Mouse (Mus musculus) heart, embryonic 13.5 days (tissue): ENCODE measurements at regions not wholly inside any gene's neighbourhood (a gene's known extent, or its start where the extent isn't known, plus 50 kb on each side); places are given as distances from the start of the nearest gene placed in this dataset.

Source experiments
- ATAC-seq: fragments of 200-750 bp; cut with Nextera tagmentation; 2 replicates; pipeline ENCODE4 v1.8.0; 2017; ENCODE audit warnings: moderate TSS enrichment; ENCODE audit not compliant: insufficient number of reproducible peaks, low FRiP score, low TSS enrichment; ENCODE audit errors: extremely low read depth
- H3K27ac ChIP-seq: fragments of 300-500 bp; sonication (generic); replicated peaks from 2 replicates; pipeline ENCODE4 v1.5.1; 2015; ENCODE audit warnings: moderate library complexity, mild to moderate bottlenecking, inconsistent platforms
- H3K27me3 ChIP-seq: fragments of 300-500 bp; sonication (generic); replicated peaks from 2 replicates; pipeline ENCODE4 v1.6.1; 2015; ENCODE audit warnings: mild to moderate bottlenecking, inconsistent platforms
- H3K36me3 ChIP-seq: fragments of 300-500 bp; sonication (generic); 2 replicates; pipeline ENCODE4 v1.6.1; 2015; ENCODE audit warnings: mild to moderate bottlenecking, inconsistent platforms
- H3K4me1 ChIP-seq: fragments of 300-500 bp; sonication (generic); 2 replicates; pipeline ENCODE4 v1.6.1; 2015; ENCODE audit warnings: inconsistent platforms
- H3K4me2 ChIP-seq: fragments of 300-500 bp; sonication (generic); 2 replicates; pipeline ENCODE4 v1.6.1; 2015; ENCODE audit warnings: inconsistent platforms, mild to moderate bottlenecking, moderate library complexity
- H3K4me3 ChIP-seq: fragments of 300-500 bp; sonication (generic); 2 replicates; pipeline ENCODE4 v1.5.1; 2015; ENCODE audit warnings: moderate library complexity, mild to moderate bottlenecking, inconsistent platforms
- H3K9ac ChIP-seq: fragments of 300-500 bp; sonication (generic); 2 replicates; pipeline ENCODE4 v1.6.1; 2015; ENCODE audit warnings: inconsistent platforms, mild to moderate bottlenecking, moderate library complexity
- H3K9me3 ChIP-seq: fragments of 300-500 bp; sonication (generic); 2 replicates; pipeline ENCODE4 v1.6.1; 2016; ENCODE audit warnings: inconsistent platforms
- WGBS: fragments of 180-500 bp; shearing (Covaris S2); methylation state at CpG from one replicate; pipeline ENCODE4 v1.1.7; 2015; ENCODE audit warnings: mixed read lengths; 5-methylcytosine and 5-hydroxymethylcytosine counted together

DNA sequence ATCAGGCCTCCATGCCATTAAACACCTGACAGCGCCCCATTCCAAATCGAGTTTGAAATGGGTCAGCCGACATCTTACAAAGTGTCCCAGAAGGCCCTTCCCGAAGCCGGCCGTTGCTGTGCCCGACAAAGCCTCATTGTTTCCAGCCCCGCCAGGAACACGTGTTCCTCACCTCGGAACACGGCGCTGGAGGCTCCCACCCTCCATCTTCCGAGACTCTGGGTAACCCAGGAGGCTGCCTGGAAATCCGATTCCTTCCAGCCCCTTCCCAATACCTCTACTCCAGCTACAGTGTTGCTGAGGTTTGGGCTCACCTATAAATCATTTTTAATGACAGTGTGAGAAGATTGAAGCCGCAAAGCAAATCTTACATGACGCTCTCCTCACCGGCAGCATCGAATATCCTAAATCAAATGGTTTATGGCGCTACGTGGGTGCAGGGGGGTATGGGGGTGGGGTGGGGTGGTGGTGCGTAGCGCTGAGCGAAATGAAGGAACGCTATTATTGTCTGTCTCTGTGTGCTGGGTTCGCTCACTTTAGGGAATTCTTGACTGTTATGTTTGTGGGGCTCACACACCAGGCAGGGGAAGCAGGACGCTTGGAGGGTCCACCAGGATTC, 399.1 kb upstream of the Tbx3 start:
- no peak overlapping the region for H3K27ac ChIP-seq
- no peaks in the 10 kb centered on the region for H3K4me1 ChIP-seq
- no peak overlapping the region for H3K4me2 ChIP-seq
- H3K36me3 ChIP-seq, result no peaks in the 10 kb centered on the region
- no peak overlapping the region for H3K4me3 ChIP-seq
- H3K27me3 ChIP-seq, result peaks cover 5% of the 10 kb centered on the region; the same call in 1 of the 2 replicates
- no peak for ATAC-seq
- no peaks in the 10 kb centered on the region for H3K9me3 ChIP-seq
- 87% methylated on average over 26 of the region's 26 CpGs for WGBS
- H3K9ac ChIP-seq, result no peak overlapping the region

DNA sequence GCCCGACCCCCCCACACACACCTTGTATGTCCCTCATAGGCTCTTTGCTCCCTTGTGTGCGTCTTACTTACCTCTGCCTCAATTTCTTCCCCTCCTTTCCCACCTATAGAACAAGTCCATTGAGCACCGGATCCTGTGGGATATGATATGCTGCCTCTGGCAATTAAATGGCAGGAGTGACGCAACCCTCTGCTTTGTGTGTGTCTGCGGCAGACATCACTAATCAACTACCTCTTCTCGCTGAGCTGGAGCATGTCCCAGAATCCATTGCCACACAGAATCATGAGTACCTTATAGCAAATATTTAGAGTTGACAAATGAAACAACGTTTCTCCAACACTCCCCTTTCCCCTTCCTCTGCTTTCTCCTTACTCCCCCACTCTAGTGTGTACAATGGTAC, 397.3 kb upstream of the Tbx3 start:
- H3K27ac ChIP-seq, result no peak overlapping the region
- H3K27me3 ChIP-seq, result peaks cover 5% of the 10 kb centered on the region; the same call in 1 of the 2 replicates
- no peak overlapping the region for H3K4me3 ChIP-seq
- H3K9ac ChIP-seq, result no peak overlapping the region
- 73% methylated on average over 7 of the region's 7 CpGs for WGBS
- H3K36me3 ChIP-seq, result no peaks in the 10 kb centered on the region
- H3K4me2 ChIP-seq, result no peak overlapping the region
- H3K9me3 ChIP-seq, result no peaks in the 10 kb centered on the region
- no peaks in the 10 kb centered on the region for H3K4me1 ChIP-seq
- no peak for ATAC-seq

DNA sequence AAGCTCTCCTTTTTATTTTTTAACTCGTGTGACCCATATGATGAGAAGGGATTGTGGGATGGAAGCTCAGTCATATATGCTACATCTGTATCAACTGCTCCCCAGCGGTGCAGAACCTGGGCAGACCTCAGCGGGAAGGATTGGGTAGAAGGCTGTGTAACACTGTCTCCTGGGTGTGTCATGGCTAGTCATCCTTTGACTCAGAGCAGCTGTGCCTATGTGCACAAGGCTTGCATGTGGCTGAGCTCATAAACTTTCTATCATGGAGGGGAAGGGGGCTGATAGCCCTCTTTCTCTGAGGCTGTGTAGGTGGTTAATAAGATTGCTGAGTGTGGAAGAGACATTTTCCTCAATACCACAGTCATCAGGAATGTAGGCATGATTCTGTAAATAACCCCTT, 396.9 kb upstream of the Tbx3 start:
- no peaks in the 10 kb centered on the region for H3K9me3 ChIP-seq
- H3K36me3 ChIP-seq, result no peaks in the 10 kb centered on the region
- 76% methylated on average over 3 of the region's 3 CpGs for WGBS
- H3K4me1 ChIP-seq, result no peaks in the 10 kb centered on the region
- peaks cover 5% of the 10 kb centered on the region; the same call in 1 of the 2 replicates for H3K27me3 ChIP-seq
- no peak overlapping the region for H3K9ac ChIP-seq
- H3K4me2 ChIP-seq, result no peak overlapping the region
- no peak overlapping the region for H3K4me3 ChIP-seq
- no peak overlapping the region for H3K27ac ChIP-seq
- no peak for ATAC-seq

DNA sequence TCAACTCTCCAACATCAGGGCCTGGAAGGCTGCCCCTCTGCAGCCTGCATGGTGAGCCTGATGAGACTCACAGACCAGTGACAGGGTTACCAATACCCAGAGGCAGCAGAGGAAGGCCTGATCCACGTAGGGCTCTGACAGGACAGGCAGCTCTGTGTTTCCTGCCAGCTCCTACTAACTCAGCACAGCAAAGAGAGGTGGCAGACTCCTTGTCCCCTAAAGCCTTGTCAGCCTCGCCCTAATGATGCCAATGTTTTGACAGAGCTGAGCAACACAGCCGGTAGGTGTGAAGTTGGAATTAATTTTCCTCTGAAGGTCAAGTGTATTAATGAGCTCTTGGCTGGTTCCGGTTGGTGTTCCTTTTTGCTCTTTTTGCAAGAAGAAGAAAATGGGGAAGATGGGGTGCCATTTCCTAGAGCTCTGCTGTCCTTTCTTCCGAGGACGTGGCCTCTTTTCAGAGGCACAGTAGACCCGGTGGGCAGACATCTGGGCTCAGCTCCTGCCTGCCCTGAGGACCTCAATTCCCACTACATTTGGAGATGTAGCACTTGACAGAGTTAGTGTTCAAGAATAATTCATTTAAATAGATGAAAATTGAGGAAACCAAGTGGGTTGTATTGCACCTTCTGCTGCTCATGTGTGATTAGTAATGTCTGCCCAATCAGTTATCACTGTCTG, 395.5 kb upstream of the Tbx3 start:
- Histone ChIP-seq H3K27me3 (peaks cover 5% of the 10 kb centered on the region; the same call in 1 of the 2 replicates), H3K4me3 (no peak overlapping the region), H3K9ac (no peak overlapping the region), H3K27ac (no peak overlapping the region), H3K9me3 (no peaks in the 10 kb centered on the region), H3K36me3 (no peaks in the 10 kb centered on the region), H3K4me2 (no peak overlapping the region), H3K4me1 (no peaks in the 10 kb centered on the region)
- no peak for ATAC-seq
- WGBS, result 71% methylated on average over 7 of the region's 7 CpGs

DNA sequence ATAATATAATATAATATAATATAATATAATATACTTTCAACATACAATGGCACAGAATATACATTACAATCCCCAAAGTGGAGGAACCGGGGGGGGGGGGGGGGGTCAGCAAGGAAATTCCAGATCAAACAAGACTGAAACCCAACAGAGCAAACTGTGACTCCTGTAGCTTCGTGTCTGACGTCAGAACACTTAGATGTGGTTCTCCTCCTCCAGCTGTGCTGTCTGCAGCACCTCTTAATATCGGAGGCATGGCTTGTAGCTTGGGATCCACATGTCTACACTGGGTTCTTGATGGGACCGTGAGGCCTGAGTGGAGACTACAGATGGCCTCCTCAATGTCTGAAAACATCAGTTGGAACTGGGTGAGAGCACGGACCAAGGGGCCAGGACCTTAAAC, 390.3 kb upstream of the Tbx3 start:
- Histone ChIP-seq H3K9me3 (0 out of 2 replicates have a peak, but pooled peaks cover 7% of the 10 kb centered on the region), H3K4me3 (no peak overlapping the region), H3K27ac (no peak overlapping the region), H3K4me1 (no peaks in the 10 kb centered on the region), H3K27me3 (no peaks in the 10 kb centered on the region; the same call in 1 of the 2 replicates), H3K4me2 (no peak overlapping the region), H3K9ac (no peak overlapping the region), H3K36me3 (no peaks in the 10 kb centered on the region)
- WGBS, result 68% methylated on average over 6 of the region's 6 CpGs
- ATAC-seq, result no peak

DNA sequence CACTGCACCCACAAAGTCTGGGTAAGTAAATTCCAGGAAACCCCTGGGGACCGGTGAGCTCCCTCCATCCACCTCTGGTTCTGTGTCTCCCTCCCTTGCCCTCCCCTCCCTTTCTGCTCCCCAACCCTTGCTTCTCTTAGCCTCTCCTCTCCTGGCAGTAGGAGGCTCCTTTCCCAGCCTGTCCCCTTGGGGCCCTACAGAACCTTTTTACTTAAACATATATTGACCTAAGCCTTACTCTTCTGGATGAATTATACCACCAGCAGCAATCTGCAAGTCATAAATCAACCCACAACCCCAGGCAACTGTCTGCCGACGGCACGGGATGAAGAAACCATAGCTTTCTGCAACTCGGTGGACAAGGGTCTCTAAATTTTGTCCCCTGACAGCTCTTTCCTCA, 380.7 kb upstream of the Tbx3 start:
- no peak overlapping the region for H3K4me3 ChIP-seq
- H3K27me3 ChIP-seq, result peaks cover 22% of the 10 kb centered on the region
- WGBS, result 73% methylated on average over 5 of the region's 5 CpGs
- no peak overlapping the region for H3K27ac ChIP-seq
- no peak for ATAC-seq
- H3K4me1 ChIP-seq, result no peaks in the 10 kb centered on the region; the same call in 1 of the 2 replicates
- no peak overlapping the region for H3K9ac ChIP-seq
- 0 out of 2 replicates have a peak, but pooled peaks cover 6% of the 10 kb centered on the region for H3K9me3 ChIP-seq
- no peak overlapping the region for H3K4me2 ChIP-seq
- H3K36me3 ChIP-seq, result no peaks in the 10 kb centered on the region

DNA sequence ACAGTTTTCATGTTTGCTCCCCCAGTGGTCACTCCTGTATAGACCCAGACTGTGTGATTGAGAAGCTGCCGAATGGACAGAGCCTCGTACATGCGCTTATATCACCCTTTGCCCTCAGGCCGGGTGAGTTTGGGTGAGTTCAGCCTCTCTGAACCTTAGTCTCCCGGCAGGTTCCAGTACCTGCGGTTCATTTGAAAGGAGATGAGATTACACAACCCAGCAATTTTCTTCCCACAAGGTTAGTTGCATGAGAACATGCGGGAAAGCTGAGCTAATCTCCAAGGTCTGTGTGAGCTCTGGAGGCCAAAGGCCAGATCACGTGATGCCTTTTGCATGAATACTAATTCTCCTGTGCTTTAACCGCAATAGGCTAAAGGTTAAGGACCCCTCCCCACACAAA, 378.1 kb upstream of the Tbx3 start:
- Histone ChIP-seq H3K27ac (no peak overlapping the region), H3K36me3 (no peaks in the 10 kb centered on the region), H3K9ac (no peak overlapping the region), H3K4me1 (no peaks in the 10 kb centered on the region; the same call in 1 of the 2 replicates), H3K4me3 (no peak overlapping the region), H3K4me2 (no peak overlapping the region), H3K9me3 (0 out of 2 replicates have a peak, but pooled peaks cover 6% of the 10 kb centered on the region), H3K27me3 (peaks cover 19% of the 10 kb centered on the region)
- ATAC-seq, result no peak
- 59% methylated on average over 9 of the region's 9 CpGs for WGBS

DNA sequence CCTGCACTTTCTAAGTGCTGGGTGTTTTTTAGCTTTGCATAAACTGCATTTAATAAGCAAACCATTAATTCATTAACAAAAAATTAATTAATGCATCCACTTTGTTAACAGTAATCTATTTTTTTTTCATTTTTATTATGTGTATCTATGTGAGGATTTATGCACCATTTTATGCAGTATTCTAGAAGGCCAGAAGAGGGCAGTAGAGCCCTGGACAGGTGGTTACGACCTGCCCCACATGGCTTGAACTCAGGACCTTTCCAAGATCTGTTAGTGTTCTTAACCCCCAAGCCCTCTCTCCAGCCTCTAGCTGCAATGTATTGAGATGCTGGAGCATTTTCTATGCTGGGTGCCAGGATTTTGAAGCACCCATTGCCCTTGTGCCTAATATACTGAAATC, 377.6 kb upstream of the Tbx3 start:
- Histone ChIP-seq H3K36me3 (no peaks in the 10 kb centered on the region), H3K9me3 (0 out of 2 replicates have a peak, but pooled peaks cover 6% of the 10 kb centered on the region), H3K27ac (no peak overlapping the region), H3K9ac (no peak overlapping the region), H3K4me1 (no peaks in the 10 kb centered on the region; the same call in 1 of the 2 replicates), H3K4me3 (no peak overlapping the region), H3K4me2 (no peak overlapping the region), H3K27me3 (peaks cover 15% of the 10 kb centered on the region)
- no peak for ATAC-seq
- 65% methylated on average over 1 of the region's 1 CpGs for WGBS

DNA sequence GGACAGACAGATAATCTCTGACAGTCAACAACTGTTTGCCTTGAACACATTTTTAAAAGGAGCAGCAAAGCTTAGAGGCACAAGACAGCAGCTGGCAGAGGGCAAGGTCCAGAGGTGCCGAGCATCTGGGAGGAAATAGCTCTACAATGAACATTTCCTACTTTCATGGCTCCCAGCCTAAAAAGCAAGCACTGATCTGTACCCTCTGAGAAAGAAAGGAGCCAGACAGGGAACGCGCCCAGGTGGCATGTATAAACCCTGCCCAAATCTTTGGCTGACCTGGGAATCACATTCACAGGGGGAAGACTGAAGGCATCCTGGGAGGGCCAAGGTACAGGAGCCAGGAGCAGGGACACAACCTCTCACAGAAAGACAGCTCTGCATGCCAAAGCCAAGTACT, 371.2 kb upstream of the Tbx3 start:
- Histone ChIP-seq H3K4me3 (no peak overlapping the region), H3K36me3 (no peaks in the 10 kb centered on the region), H3K4me2 (no peak overlapping the region), H3K9ac (no peak overlapping the region), H3K27me3 (peaks cover 13% of the 10 kb centered on the region), H3K9me3 (no peaks in the 10 kb centered on the region), H3K4me1 (0 out of 2 replicates have a peak, but pooled peaks cover 4% of the 10 kb centered on the region), H3K27ac (no peak overlapping the region)
- WGBS, result 68% methylated on average over 3 of the region's 3 CpGs
- ATAC-seq, result no peak

DNA sequence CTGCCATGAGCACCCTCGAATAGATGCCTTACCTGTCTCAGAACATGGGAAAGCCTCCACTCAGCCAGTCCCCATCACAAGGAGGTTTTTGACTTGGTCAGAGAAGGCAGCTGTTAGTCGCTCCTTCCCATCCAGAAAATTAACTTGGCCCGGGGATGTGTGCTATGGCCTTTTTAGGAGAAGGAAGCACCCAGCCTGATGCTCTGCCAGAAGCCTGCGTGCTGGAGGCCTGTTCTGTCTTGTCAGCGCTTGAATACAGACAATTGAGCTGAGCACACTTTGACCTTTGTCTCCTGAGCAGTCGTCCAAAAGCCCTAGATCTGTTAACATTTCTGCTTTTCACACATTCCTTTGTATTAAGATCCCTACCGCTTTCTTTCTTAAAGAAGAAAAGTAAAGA, 370.4 kb upstream of the Tbx3 start:
- Histone ChIP-seq H3K9ac (no peak overlapping the region), H3K9me3 (no peaks in the 10 kb centered on the region), H3K27ac (no peak overlapping the region), H3K4me2 (no peak overlapping the region), H3K4me1 (0 out of 2 replicates have a peak, but pooled peaks cover 4% of the 10 kb centered on the region), H3K36me3 (no peaks in the 10 kb centered on the region), H3K4me3 (no peak overlapping the region), H3K27me3 (peaks cover 17% of the 10 kb centered on the region)
- 41% methylated on average over 7 of the region's 7 CpGs for WGBS
- ATAC-seq, result no peak

DNA sequence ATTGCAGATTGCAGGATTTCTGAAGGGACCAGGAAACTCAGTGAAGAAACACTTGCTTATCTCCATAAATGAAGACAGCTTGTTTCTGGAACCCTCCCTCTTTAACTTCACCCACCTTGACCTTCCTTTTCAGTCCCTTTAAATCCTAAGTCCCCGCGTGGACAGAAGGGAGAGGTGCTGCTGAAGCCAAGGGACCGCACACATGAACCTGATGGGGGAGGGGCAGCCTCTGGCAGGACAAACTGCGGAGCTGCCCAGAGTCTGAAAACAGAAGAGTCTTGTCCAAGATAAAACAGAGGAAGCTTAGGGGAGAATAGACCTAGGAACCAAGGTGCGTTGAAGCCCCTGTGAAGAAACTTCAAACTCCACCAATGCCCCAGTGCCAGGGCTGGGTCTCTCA, 368.9 kb upstream of the Tbx3 start:
- no peak overlapping the region for H3K4me2 ChIP-seq
- peaks cover 18% of the 10 kb centered on the region for H3K27me3 ChIP-seq
- H3K36me3 ChIP-seq, result no peaks in the 10 kb centered on the region
- 26% methylated on average over 5 of the region's 5 CpGs for WGBS
- no peak overlapping the region for H3K9ac ChIP-seq
- no peaks in the 10 kb centered on the region for H3K9me3 ChIP-seq
- 0 out of 2 replicates have a peak, but pooled peaks cover 4% of the 10 kb centered on the region for H3K4me1 ChIP-seq
- H3K27ac ChIP-seq, result no peak overlapping the region
- H3K4me3 ChIP-seq, result no peak overlapping the region
- ATAC-seq, result no peak

DNA sequence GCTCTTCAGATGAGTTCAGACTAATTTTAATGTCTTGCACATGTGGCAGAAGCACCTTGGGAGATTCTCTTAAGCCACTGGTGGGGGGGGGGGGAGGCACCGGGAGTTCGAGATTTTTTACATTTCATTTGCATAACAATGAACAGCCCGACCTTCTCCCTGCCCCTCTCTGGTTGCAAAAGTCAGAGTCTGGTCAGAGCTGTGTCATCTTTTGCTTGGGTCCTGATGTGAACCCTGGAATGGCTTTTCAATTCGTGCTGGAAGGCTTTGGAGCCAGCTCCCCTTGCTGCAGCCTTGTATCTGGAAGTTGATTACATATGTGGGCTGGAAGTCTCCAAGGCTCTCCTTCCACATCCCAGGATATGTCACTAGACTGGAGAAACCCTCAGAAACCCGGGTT, 365.7 kb upstream of the Tbx3 start:
- WGBS, result 16% methylated on average over 5 of the region's 5 CpGs

More for the DNA sequence above, 365.7 kb upstream of the Tbx3 start:
- ATAC-seq, result no peak
- H3K9me3 ChIP-seq, result no peaks in the 10 kb centered on the region
- no peak overlapping the region for H3K27ac ChIP-seq
- no peak overlapping the region for H3K9ac ChIP-seq
- no peaks in the 10 kb centered on the region for H3K36me3 ChIP-seq
- H3K4me3 ChIP-seq, result no peak overlapping the region
- H3K4me1 ChIP-seq, result 0 out of 2 replicates have a peak, but pooled peaks cover 4% of the 10 kb centered on the region
- no peak overlapping the region for H3K4me2 ChIP-seq
- H3K27me3 ChIP-seq, result peaks cover 15% of the 10 kb centered on the region
